Mouse (Mus musculus) spleen, embryonic (tissue): ENCODE measurements at regions not wholly inside any gene's neighbourhood (a gene's known extent, or its start where the extent isn't known, plus 50 kb on each side); places are given as distances from the start of the nearest gene placed in this dataset.
"Not testable (repeated sequence)": the region's sequence is repeated elsewhere in the genome, so short reads cannot be mapped to it uniquely, and the experiment has no call there.

Experiments used
- CTCF ChIA-PET: fragments of 350-600 bp; sonication (Branson Sonifier 250); formaldehyde crosslinking; loops from one replicate; lab custom pipeline; 2022; lab: Charles Lee

- CTCF ChIA-PET, result no interaction called here
These were observed 322.5 kb downstream of the Ajap1 start for GRCm38 (mm10) chr4:153160115-153160514.

GRCm38 (mm10) chr4:153157572-153157971 is 325.0 kb downstream of the Ajap1 start:
- CTCF ChIA-PET, result no interaction called here

GRCm38 (mm10) chr4:153152923-153153322 is 329.7 kb downstream of the Ajap1 start:
- CTCF ChIA-PET, result not testable (repeated sequence)

- CTCF ChIA-PET, result no interaction called here
These were observed 349.5 kb downstream of the Ajap1 start for GRCm38 (mm10) chr4:153133147-153133546.

GRCm38 (mm10) chr4:153129345-153129744 is 353.3 kb downstream of the Ajap1 start:
- CTCF ChIA-PET, result no interaction called here

- CTCF ChIA-PET, result no interaction called here
These were observed 354.4 kb downstream of the Ajap1 start for GRCm38 (mm10) chr4:153128162-153128561.

GRCm38 (mm10) chr4:153120480-153120879 is 362.1 kb downstream of the Ajap1 start:
- CTCF ChIA-PET, result no interaction called here

GRCm38 (mm10) chr4:153119647-153120102 is 362.9 kb downstream of the Ajap1 start:
- CTCF ChIA-PET, result no interaction called here

GRCm38 (mm10) chr4:153118824-153119646 is 363.6 kb downstream of the Ajap1 start:
- CTCF ChIA-PET, result no interaction called here

- CTCF ChIA-PET, result no interaction called here
These were observed 367.6 kb downstream of the Ajap1 start for GRCm38 (mm10) chr4:153114998-153115397.

GRCm38 (mm10) chr4:153113577-153113976 is 369.0 kb downstream of the Ajap1 start:
- CTCF ChIA-PET, result no interaction called here

GRCm38 (mm10) chr4:153110291-153110746 is 372.3 kb downstream of the Ajap1 start:
- CTCF ChIA-PET, result no interaction called here

- CTCF ChIA-PET, result no interaction called here
These were observed 384.0 kb downstream of the Ajap1 start for GRCm38 (mm10) chr4:153098591-153098990.

GRCm38 (mm10) chr4:153097601-153098000 is 385.0 kb downstream of the Ajap1 start:
- CTCF ChIA-PET, result no interaction called here

GRCm38 (mm10) chr4:153093129-153093528 is 389.5 kb downstream of the Ajap1 start:
- CTCF ChIA-PET, result no interaction called here

GRCm38 (mm10) chr4:153082166-153082565 is 400.4 kb downstream of the Ajap1 start:
- CTCF ChIA-PET, result no interaction called here

GRCm38 (mm10) chr4:153074590-153074989 is 408.0 kb downstream of the Ajap1 start:
- CTCF ChIA-PET, result no interaction called here

GRCm38 (mm10) chr4:153070190-153070745 is 412.3 kb downstream of the Ajap1 start:
- CTCF ChIA-PET, result no interaction called here

GRCm38 (mm10) chr4:153068484-153069033 is 414.1 kb downstream of the Ajap1 start:
- CTCF ChIA-PET, result no interaction called here

GRCm38 (mm10) chr4:153064021-153064605 is 418.5 kb downstream of the Ajap1 start:
- CTCF ChIA-PET, result no interaction called here

GRCm38 (mm10) chr4:153063402-153063801 is 419.2 kb downstream of the Ajap1 start:
- CTCF ChIA-PET, result no interaction called here

- CTCF ChIA-PET, result no interaction called here
These were observed 424.5 kb downstream of the Ajap1 start for GRCm38 (mm10) chr4:153058152-153058551.
